Mouse (Mus musculus): ENCODE measurements around the gene Zdhhc8. TPM values are rescaled to one million over a fixed set of nuclear protein-coding genes. Genes with fewer than 3 reads are reported as not detected.

Gene Zdhhc8
- polyA plus RNA-seq, 1 experiment, result not detected

DNA sequence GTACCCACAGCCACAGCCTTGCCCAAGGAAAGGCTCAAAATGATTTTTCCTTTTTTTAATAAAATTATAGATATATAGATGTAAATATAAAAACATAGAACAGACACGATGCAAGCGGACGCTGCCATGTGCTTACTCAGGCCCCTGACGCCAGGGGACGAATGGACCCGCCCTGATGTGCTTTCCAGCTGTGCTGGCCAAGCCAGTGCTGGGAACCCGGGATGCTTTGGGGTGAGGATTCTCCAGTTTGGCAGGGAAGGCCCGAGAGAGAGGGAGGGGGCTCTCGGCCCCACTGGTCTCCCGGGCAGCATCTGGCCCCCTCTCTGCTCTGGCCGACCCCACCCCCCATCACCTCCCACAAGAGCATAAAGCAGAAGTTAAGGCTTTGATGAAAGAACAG lies 12.7 kb downstream of the Zdhhc8 start:
- WGBS, result 79% methylated on average over 11 of the region's 11 CpGs
- Histone ChIP-seq H3K4me3 (ENCODE audit: insufficient read depth, low read depth, low read length) (no peak overlapping the region), H3K4me1 (ENCODE audit: control insufficient read depth, insufficient read depth, low read length) (peaks cover 54% of the 10 kb centered on the region), H3K27ac (ENCODE audit: insufficient read depth, low read depth, low read length) (no peak overlapping the region)
- no peak for TF ChIP-seq CTCF (IDR thresholded peaks at IDR 0.05; ENCODE audit: insufficient read depth, low read depth, low read length)
- TF ChIP-seq POLR2A (IDR thresholded peaks at IDR 0.05; ENCODE audit: insufficient read depth, low read depth, low read length), result no peak

DNA sequence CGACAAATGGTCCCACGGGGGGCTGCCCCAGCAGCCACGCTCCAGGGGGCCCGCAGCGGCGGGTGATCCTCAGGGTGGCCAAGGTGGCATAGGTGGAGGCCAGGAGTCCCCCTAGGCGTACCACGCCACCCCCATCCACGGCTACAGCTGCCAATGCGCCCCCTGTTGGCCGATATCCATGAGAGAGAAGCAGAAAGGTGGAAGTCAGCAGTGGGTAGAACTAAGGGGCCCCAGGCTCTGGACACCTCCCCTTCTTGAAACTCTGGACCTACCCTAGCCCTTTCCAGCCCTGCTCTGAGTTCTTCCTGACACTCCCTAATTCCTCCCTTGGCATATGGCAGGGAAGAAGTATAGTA lies 13.4 kb downstream of the Zdhhc8 start:
- H3K27ac ChIP-seq (ENCODE audit: insufficient read depth, low read depth, low read length), result 0 out of 2 replicates have a peak overlapping the region, but pooled peaks have one; percentile 5
- 69% methylated on average over 11 of the region's 11 CpGs for WGBS
- peaks cover 51% of the 10 kb centered on the region for H3K4me1 ChIP-seq (ENCODE audit: control insufficient read depth, insufficient read depth, low read length)
- no peak for TF ChIP-seq POLR2A (IDR thresholded peaks at IDR 0.05; ENCODE audit: insufficient read depth, low read depth, low read length)
- TF ChIP-seq CTCF (IDR thresholded peaks at IDR 0.05; ENCODE audit: insufficient read depth, low read depth, low read length), result no peak
- H3K4me3 ChIP-seq (ENCODE audit: insufficient read depth, low read depth, low read length), result no peak overlapping the region

DNA sequence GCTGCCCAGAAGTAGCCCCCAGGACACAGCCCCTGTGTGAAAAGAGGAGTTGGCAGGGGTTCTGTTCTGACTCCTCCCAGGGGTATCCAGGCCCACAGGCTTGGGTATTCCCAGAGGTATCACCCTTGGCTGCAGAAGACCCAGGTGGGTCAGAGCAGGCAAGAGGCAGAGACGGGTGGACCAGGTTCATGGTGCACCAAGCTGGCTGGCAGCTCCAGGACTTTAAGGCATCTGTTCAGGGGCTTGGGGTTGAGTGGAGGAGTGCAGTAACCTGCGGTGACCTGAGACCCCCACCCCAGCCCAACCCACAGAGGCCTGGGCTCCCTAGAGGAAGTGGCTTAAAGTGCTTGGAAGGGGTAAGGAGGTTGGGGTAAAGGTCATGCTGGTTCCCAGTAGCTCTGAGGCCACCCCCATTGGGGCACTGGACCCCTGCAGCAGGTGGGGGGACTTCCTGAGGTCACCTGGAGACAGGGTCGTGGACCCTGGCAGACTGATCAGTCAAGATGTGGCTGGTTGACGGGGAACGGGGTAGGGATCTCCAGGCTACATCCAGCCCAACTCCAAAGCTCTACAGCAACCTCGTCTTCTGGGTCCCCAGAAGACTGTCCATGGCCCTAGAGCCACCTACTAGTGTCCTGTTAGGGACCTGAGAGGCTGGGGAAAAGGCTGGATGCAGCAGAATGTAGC lies 13.9 kb downstream of the Zdhhc8 start:
- no peak overlapping the region for H3K4me3 ChIP-seq (ENCODE audit: insufficient read depth, low read depth, low read length)
- 92% methylated on average over 6 of the region's 6 CpGs for WGBS
- peaks cover 53% of the 10 kb centered on the region for H3K4me1 ChIP-seq (ENCODE audit: control insufficient read depth, insufficient read depth, low read length)
- TF ChIP-seq CTCF (IDR thresholded peaks at IDR 0.05; ENCODE audit: insufficient read depth, low read depth, low read length) (no peak), POLR2A (IDR thresholded peaks at IDR 0.05; ENCODE audit: insufficient read depth, low read depth, low read length) (no peak)
- H3K27ac ChIP-seq (ENCODE audit: insufficient read depth, low read depth, low read length), result no peak overlapping the region; the same call in 1 of the 2 replicates

DNA sequence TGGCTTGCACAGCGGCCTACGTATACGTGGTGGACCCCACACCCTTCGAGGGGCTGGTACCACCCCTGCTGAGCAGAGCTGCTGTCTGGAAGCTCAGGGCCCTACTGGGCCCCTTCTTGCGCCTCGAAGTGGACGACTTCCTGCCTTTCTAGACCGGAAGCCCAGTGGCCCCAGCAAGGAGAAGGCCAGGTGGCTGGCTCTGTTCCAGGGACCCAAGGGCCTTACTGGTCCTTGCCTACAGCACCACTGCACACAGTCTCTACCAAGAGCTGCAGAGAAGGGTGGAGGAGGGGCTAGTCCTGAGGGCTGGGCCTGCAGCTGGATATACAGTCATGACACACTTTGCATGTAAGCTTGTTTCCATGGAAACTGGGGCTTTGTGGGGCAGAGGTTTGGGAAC lies 14.9 kb downstream of the Zdhhc8 start:
- TF ChIP-seq CTCF (IDR thresholded peaks at IDR 0.05; ENCODE audit: insufficient read depth, low read depth, low read length) (no peak), POLR2A (IDR thresholded peaks at IDR 0.05; ENCODE audit: insufficient read depth, low read depth, low read length) (no peak)
- WGBS, result 48% methylated on average over 8 of the region's 8 CpGs
- Histone ChIP-seq H3K4me3 (ENCODE audit: insufficient read depth, low read depth, low read length) (no peak overlapping the region), H3K27ac (ENCODE audit: insufficient read depth, low read depth, low read length) (peak overlapping the region; percentile 29), H3K4me1 (ENCODE audit: control insufficient read depth, insufficient read depth, low read length) (peaks cover 55% of the 10 kb centered on the region)

DNA sequence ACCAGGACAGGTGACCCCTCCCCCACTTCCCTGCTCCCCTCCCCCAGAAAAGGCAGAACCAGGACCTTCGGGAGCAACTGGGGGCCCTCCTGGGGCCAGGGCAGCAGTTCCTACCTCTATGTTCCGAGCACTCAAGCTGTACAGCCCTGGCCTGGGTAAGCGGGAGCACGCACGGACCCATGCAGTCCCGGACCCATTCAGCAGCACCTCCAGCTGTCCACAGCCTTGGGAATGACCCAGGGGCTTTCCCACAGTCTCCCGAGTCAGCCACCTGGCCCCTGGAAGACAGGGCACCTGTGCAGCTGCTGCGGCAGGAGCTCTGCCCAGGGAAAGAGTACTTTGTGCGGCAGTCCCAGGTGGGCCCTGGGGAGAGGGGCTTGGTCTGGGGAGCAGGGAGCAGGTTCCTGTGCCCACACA lies 16.3 kb downstream of the Zdhhc8 start:
- Histone ChIP-seq H3K4me3 (ENCODE audit: insufficient read depth, low read depth, low read length) (no peak overlapping the region), H3K4me1 (ENCODE audit: control insufficient read depth, insufficient read depth, low read length) (peaks cover 61% of the 10 kb centered on the region), H3K27ac (ENCODE audit: insufficient read depth, low read depth, low read length) (no peak overlapping the region)
- no peak for TF ChIP-seq POLR2A (IDR thresholded peaks at IDR 0.05; ENCODE audit: insufficient read depth, low read depth, low read length)
- no peak for TF ChIP-seq CTCF (IDR thresholded peaks at IDR 0.05; ENCODE audit: insufficient read depth, low read depth, low read length)
- WGBS, result 77% methylated on average over 9 of the region's 9 CpGs

DNA sequence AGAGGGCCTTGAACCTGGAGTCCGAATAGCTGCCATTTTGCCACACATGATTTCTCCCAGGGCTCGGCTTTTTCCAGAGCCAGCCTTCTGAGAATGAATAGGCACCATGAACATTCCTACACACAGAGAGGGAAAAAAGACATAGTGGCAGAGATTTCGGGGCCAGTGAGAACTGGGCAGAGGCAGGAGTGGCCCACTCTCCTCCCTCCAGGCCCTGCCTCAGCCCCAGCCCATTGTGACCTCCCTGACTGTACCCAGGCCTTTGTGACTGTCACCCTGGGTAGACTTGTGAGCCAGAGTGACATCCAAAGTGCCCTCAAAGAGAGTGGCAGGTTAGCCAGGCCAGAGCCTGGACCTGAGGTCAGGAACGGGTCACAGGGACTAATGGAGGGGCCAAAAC lies 17.4 kb downstream of the Zdhhc8 start, which contains the start of gene Ccdc188:
TSS of gene Ccdc188 (plus strand) at position 301 of the 400 bp plus-strand sequence.
- Histone ChIP-seq H3K4me1 (ENCODE audit: control insufficient read depth, insufficient read depth, low read length) (peaks cover 61% of the 10 kb centered on the region), H3K27ac (ENCODE audit: insufficient read depth, low read depth, low read length) (no peak within 1 kb of the TSS), H3K4me3 (ENCODE audit: insufficient read depth, low read depth, low read length) (no peak within 1 kb of the TSS)
- TF ChIP-seq CTCF (IDR thresholded peaks at IDR 0.05; ENCODE audit: insufficient read depth, low read depth, low read length), result no peak
- TF ChIP-seq POLR2A (IDR thresholded peaks at IDR 0.05; ENCODE audit: insufficient read depth, low read depth, low read length), result no peak
- WGBS, result 85% methylated on average over 4 of the region's 4 CpGs

DNA sequence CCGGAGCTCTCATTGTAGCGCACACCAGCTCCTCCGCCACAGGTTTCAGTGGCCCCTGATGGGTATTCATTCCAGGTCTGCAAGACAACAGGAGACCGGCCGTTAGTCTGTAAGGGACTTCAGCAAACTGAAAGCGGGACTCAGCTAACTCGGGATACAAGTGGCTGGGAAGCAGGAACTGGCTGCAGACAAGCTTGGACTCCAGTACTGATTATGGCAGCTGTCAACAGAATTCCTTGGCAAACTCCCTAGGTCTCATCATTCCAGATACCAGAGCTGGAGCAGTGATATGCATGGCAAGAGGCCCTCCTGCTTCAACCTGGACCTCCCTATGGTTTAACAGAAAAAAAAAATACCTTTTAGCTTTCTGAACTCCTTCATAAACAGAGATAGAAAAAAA lies 20.1 kb downstream of the Zdhhc8 start:
- Histone ChIP-seq H3K4me3 (ENCODE audit: insufficient read depth, low read depth, low read length) (no peak overlapping the region), H3K4me1 (ENCODE audit: control insufficient read depth, insufficient read depth, low read length) (peaks cover 46% of the 10 kb centered on the region), H3K27ac (ENCODE audit: insufficient read depth, low read depth, low read length) (no peak overlapping the region)
- TF ChIP-seq CTCF (IDR thresholded peaks at IDR 0.05; ENCODE audit: insufficient read depth, low read depth, low read length), result no peak
- no peak for TF ChIP-seq POLR2A (IDR thresholded peaks at IDR 0.05; ENCODE audit: insufficient read depth, low read depth, low read length)
- 71% methylated on average over 7 of the region's 7 CpGs for WGBS

DNA sequence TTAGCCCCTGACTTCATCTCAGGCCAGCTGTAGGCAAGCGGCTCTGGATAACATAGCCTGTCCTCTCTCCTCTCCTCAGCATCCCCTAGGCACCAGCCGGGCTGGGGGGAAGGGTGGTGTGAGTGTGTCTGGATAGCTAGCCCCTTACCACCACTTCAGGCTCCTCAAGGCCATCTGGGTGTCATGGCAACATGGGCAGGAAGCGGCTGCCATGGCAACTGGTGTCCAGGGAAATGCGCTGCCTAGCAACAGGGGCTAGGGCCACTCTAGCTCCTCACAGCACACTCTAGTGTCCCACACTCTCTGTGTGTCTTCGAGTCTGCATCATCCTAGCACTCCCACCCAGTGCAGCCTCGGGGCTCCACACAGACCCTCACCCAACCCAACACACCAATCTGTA lies 21.2 kb downstream of the Zdhhc8 start:
- H3K4me1 ChIP-seq (ENCODE audit: control insufficient read depth, insufficient read depth, low read length), result peaks cover 34% of the 10 kb centered on the region
- TF ChIP-seq CTCF (IDR thresholded peaks at IDR 0.05; ENCODE audit: insufficient read depth, low read depth, low read length) (no peak), POLR2A (IDR thresholded peaks at IDR 0.05; ENCODE audit: insufficient read depth, low read depth, low read length) (no peak)
- H3K27ac ChIP-seq (ENCODE audit: insufficient read depth, low read depth, low read length), result peak overlapping the region; percentile 26; the same call in 1 of the 2 replicates
- no peak overlapping the region; the same call in 1 of the 2 replicates for H3K4me3 ChIP-seq (ENCODE audit: insufficient read depth, low read depth, low read length)
- WGBS, result 27% methylated on average over 6 of the region's 6 CpGs

DNA sequence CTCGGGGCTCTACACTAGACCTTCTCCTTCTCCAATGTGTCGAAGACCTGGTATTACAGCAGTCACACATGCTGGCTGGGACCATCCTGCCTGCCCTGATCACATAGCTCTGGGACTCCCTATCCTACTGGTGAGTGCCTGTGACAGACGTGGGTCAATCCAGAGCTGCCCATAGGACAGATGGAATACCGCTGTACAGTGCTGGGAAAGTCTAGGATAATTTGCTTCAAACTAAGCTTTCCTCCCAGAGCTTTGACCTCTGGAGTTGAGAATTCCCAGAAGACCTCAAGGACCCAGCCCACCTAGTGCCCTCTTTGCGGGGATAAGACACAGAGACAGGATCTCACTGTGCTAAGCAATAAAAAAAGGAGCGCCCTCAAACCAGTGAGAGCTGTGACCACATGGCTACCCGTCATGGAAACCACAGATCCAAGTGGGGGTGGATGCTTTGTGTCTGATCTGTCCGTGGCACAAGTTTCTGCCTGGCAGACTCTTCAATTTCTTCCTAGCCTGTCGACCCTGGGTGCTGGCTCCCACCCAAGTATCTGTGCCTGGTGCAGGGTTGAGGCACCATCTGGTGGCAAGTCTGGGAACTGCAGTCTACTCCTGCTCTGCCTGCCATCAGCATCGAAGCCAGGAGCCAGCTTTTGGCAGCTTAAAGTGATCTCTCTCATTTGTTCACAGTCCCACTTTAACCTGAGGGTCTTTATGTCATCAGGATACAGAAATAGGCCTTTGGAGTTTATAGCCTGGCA lies 23.3 kb downstream of the Zdhhc8 start:
- no peak for TF ChIP-seq POLR2A (IDR thresholded peaks at IDR 0.05; ENCODE audit: insufficient read depth, low read depth, low read length)
- peak; percentile 96 for TF ChIP-seq CTCF (IDR thresholded peaks at IDR 0.05; ENCODE audit: insufficient read depth, low read depth, low read length)
- Histone ChIP-seq H3K27ac (ENCODE audit: insufficient read depth, low read depth, low read length) (no peak overlapping the region), H3K4me1 (ENCODE audit: control insufficient read depth, insufficient read depth, low read length) (peaks cover 31% of the 10 kb centered on the region), H3K4me3 (ENCODE audit: insufficient read depth, low read depth, low read length) (no peak overlapping the region)
- WGBS, result 43% methylated on average over 10 of the region's 10 CpGs
